Mouse (Mus musculus) brain, embryonic 14.5 days (tissue): ENCODE data around the gene Cd52. TPM values are rescaled to one million over a fixed set of nuclear protein-coding genes. Genes with fewer than 3 reads are reported as not detected.
A peak's percentile ranks its signal among the peaks of the same experiment; 100 is the strongest.

ENCODE experiments used
- DNase-seq: peaks from one replicate; pipeline ENCODE4 v3.0.0-alpha.2; 2011; ENCODE audit warnings: low read depth
- CTCF ChIP-seq: fragments of 200-500 bp; IDR thresholded peaks from 2 replicates; pipeline ENCODE4 v1.5.1; 2012; ENCODE audit warnings: inconsistent platforms, mild to moderate bottlenecking, moderate library complexity, borderline replicate concordance; ENCODE audit not compliant: insufficient read depth, insufficient read length; ENCODE audit errors: extremely low read depth
- POLR2A ChIP-seq: fragments of 200-500 bp; IDR thresholded peaks from 2 replicates; pipeline ENCODE4 v1.6.1; 2012; ENCODE audit warnings: mild to moderate bottlenecking, inconsistent platforms, borderline replicate concordance; ENCODE audit not compliant: poor library complexity, insufficient read depth, insufficient read length, severe bottlenecking; ENCODE audit errors: extremely low read depth
- polyA plus RNA-seq: library from polyadenylated mRNA; depleted of rRNA; stranded (reverse); fragments of >200 nt; gene quantifications from 2 replicates; pipeline ENCODE4 v1.2.3, GENCODE M21; 2012

The Cd52 gene
- polyA plus RNA-seq, 1 experiment, result 2.5 TPM

- TF ChIP-seq POLR2A (no peak), CTCF (no peak)
- DNase-seq, result no peak
Measured at GRCm38 (mm10) chr4:134116501-134116900, 21.6 kb upstream of the Cd52 start.

- TF ChIP-seq POLR2A (no peak), CTCF (no peak)
- DNase-seq, result no peak
Measured at GRCm38 (mm10) chr4:134115215-134116144, 20.6 kb upstream of the Cd52 start.

- no peak for DNase-seq
- TF ChIP-seq POLR2A (no peak), CTCF (no peak)
Measured at GRCm38 (mm10) chr4:134114038-134114437, 19.2 kb upstream of the Cd52 start.

GRCm38 (mm10) chr4:134113356-134113994, 18.6 kb upstream of the Cd52 start:
- TF ChIP-seq POLR2A (no peak), CTCF (no peak)
- DNase-seq, result peak; percentile 46

- TF ChIP-seq CTCF (no peak), POLR2A (no peak)
- DNase-seq, result no peak
Measured at GRCm38 (mm10) chr4:134112403-134112802, 17.5 kb upstream of the Cd52 start.

- TF ChIP-seq POLR2A (no peak), CTCF (no peak)
Measured at GRCm38 (mm10) chr4:134110653-134111052, 15.8 kb upstream of the Cd52 start.

GRCm38 (mm10) chr4:134108196-134108595, 13.3 kb upstream of the Cd52 start:
- no peak for DNase-seq
- no peak for TF ChIP-seq CTCF
- TF ChIP-seq POLR2A, result no peak

More at GRCm38 (mm10) chr4:134110653-134111052, 15.8 kb upstream of the Cd52 start:
- no peak for DNase-seq

- no peak for DNase-seq
- TF ChIP-seq POLR2A (no peak), CTCF (no peak)
Measured at GRCm38 (mm10) chr4:134107730-134108129, 12.8 kb upstream of the Cd52 start.

- DNase-seq, result no peak
- TF ChIP-seq POLR2A, result no peak
- TF ChIP-seq CTCF, result no peak
Measured at GRCm38 (mm10) chr4:134106105-134106504, 11.2 kb upstream of the Cd52 start.

GRCm38 (mm10) chr4:134102742-134103119, 7.8 kb upstream of the Cd52 start:
- no peak for TF ChIP-seq CTCF
- TF ChIP-seq POLR2A, result no peak
- no peak for DNase-seq

GRCm38 (mm10) chr4:134101979-134102741, 7.3 kb upstream of the Cd52 start, which contains the start of gene Ubxn11:
TSS of gene Ubxn11 (plus strand) at chr4:134102570.
- peak; percentile 97 for DNase-seq
- no peak for TF ChIP-seq CTCF
- 0 out of 2 replicates have a peak, but pooled peaks have one; percentile 51 for TF ChIP-seq POLR2A
